Mouse (Mus musculus) heart, postnatal 0 days (tissue): ENCODE results near the gene Nup50.

Experiments
- CTCF ChIP-seq: IDR thresholded peaks from 2 replicates; pipeline ENCODE4 v1.5.1; 2016; ENCODE audit warnings: antibody characterized with exemption, control low read depth, low read depth
- EP300 ChIP-seq: IDR thresholded peaks from 2 replicates; pipeline ENCODE4 v1.6.1; 2016; ENCODE audit warnings: antibody characterized with exemption, low read depth

DNA sequence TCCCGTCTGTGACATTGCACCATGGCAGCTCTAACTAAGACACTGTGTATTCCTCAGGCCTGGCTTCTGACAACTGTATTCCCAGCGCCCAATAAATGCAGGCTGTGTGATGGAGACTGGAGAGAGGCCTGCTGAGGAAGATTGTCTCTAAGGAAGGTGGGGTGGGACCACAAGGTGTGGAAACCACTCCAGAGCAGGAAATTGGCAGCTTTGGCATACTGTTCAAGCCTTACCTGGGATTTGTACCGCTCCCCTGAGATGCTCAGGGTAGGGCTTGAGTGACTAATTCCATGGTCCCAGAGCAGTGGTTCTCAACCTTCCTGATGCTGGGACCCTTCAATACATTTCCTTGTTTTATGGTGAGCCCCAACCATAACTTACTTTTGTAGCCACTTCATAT, 65.9 kb downstream of the Nup50 start:
- no peak for TF ChIP-seq CTCF
- no peak for TF ChIP-seq EP300
